Mouse (Mus musculus): Measurements from ENCODE around the gene Glmn.

- TF ChIP-seq ZC3H11A (IDR thresholded peaks at IDR 0.05; ENCODE audit: borderline replicate concordance, low read depth, low read length) (no peak), ZNF384 (IDR thresholded peaks at IDR 0.05; ENCODE audit: low read depth, low read length) (no peak), CHD2 (IDR thresholded peaks at IDR 0.05; ENCODE audit: low read depth, low read length) (no peak), HCFC1 (IDR thresholded peaks at IDR 0.05; ENCODE audit: borderline replicate concordance, insufficient read depth, low read length) (no peak), MAFK (IDR thresholded peaks at IDR 0.05; ENCODE audit: insufficient read depth, low read depth, low read length) (no peak)
Observed at GRCm38 (mm10) chr5:107547955-107548354, 49.7 kb downstream of the Glmn start.

Data from ES-E14 (cell line).